Mouse (Mus musculus) intestine, postnatal 0 days (tissue): ENCODE results near the gene Htra3. TPM values are rescaled to one million over a fixed set of nuclear protein-coding genes. Genes with fewer than 3 reads are reported as not detected.

ENCODE experiments used
- ATAC-seq: fragments of 200-750 bp; cut with Nextera tagmentation; 2 replicates; pipeline ENCODE4 v1.8.0; 2017; ENCODE audit warnings: mild to moderate bottlenecking, moderate TSS enrichment, moderate library complexity
- H3K27ac ChIP-seq: fragments of 300-500 bp; sonication (generic); 2 replicates; pipeline ENCODE4 v1.5.1; 2014; ENCODE audit warnings: mild to moderate bottlenecking, low read depth, low read length, moderate library complexity
- H3K27me3 ChIP-seq: fragments of 300-500 bp; sonication (generic); replicated peaks from 2 replicates; pipeline ENCODE4 v1.6.1; 2014; ENCODE audit warnings: low read length, mixed read lengths; ENCODE audit not compliant: control insufficient read depth, insufficient read depth
- H3K36me3 ChIP-seq: fragments of 300-500 bp; sonication (generic); 2 replicates; pipeline ENCODE4 v1.6.1; 2014; ENCODE audit warnings: mild to moderate bottlenecking, moderate library complexity; ENCODE audit not compliant: control insufficient read depth, insufficient read depth
- H3K4me1 ChIP-seq: fragments of 300-500 bp; sonication (generic); replicated peaks from 2 replicates; pipeline ENCODE4 v1.6.1; 2014; ENCODE audit warnings: antibody characterized with exemption, low read length, mixed read lengths; ENCODE audit not compliant: control insufficient read depth, insufficient read depth
- H3K4me2 ChIP-seq: fragments of 300-500 bp; sonication (generic); replicated peaks from 2 replicates; pipeline ENCODE4 v1.6.1; 2014; ENCODE audit warnings: low read depth, mild to moderate bottlenecking, moderate library complexity
- H3K4me3 ChIP-seq: fragments of 300-500 bp; sonication (generic); 2 replicates; pipeline ENCODE4 v1.5.1; 2014; ENCODE audit warnings: low read depth, low read length
- H3K9ac ChIP-seq: fragments of 300-500 bp; sonication (generic); 2 replicates; pipeline ENCODE4 v1.6.1; 2014; ENCODE audit warnings: mild to moderate bottlenecking, low read depth, low read length
- H3K9me3 ChIP-seq: fragments of 300-500 bp; sonication (generic); 2 replicates; pipeline ENCODE4 v1.6.1; 2016; ENCODE audit warnings: mixed run types; ENCODE audit not compliant: control insufficient read depth
- CTCF ChIP-seq: sonication (generic); IDR thresholded peaks from 2 replicates; pipeline ENCODE4 v1.5.1; 2016; ENCODE audit warnings: low read depth, mild to moderate bottlenecking, control low read depth, antibody characterized with exemption, moderate library complexity
- WGBS: fragments of 180-500 bp; shearing (Covaris S2); extraction: QIAGEN DNeasy Blood & Tissue Kit; methylation state at CpG from one replicate; pipeline ENCODE4 v1.1.7; 2014; 5-methylcytosine and 5-hydroxymethylcytosine counted together
- polyA plus RNA-seq: library from polyadenylated mRNA; unstranded; fragments of >200 nt; fragmentation: Nextera tagmentation; extraction: Ambion mirVana; gene quantifications from 2 replicates; pipeline ENCODE4 v1.2.1, GENCODE M21; 2015

Gene Htra3
- polyA plus RNA-seq, 1 experiment from 2014 or later: 25.5 TPM

GRCm38 (mm10) chr5:35666152-35666551 lies 13.4 kb downstream of the Htra3 start:
- H3K27me3 ChIP-seq: no peaks in the 10 kb centered on the region
- 89% methylated on average over 7 of the region's 7 CpGs for WGBS
- no peak for TF ChIP-seq CTCF
- no peak overlapping the region for H3K9ac ChIP-seq
- H3K4me1 ChIP-seq: no peaks in the 10 kb centered on the region
- H3K27ac ChIP-seq: no peak overlapping the region
- no peaks in the 10 kb centered on the region for H3K9me3 ChIP-seq
- H3K4me2 ChIP-seq: no peak overlapping the region
- ATAC-seq: no peak
- H3K4me3 ChIP-seq: no peak overlapping the region
- H3K36me3 ChIP-seq: peaks cover 3% of the 10 kb centered on the region; the same call in 1 of the 2 replicates

GRCm38 (mm10) chr5:35662021-35662545 lies 17.5 kb downstream of the Htra3 start:
- no peak overlapping the region for H3K9ac ChIP-seq
- H3K36me3 ChIP-seq: peaks cover 3% of the 10 kb centered on the region; the same call in 1 of the 2 replicates
- H3K27me3 ChIP-seq: no peaks in the 10 kb centered on the region
- no peak for TF ChIP-seq CTCF
- H3K9me3 ChIP-seq: no peaks in the 10 kb centered on the region
- no peak overlapping the region for H3K4me3 ChIP-seq
- H3K4me1 ChIP-seq: no peaks in the 10 kb centered on the region
- no peak overlapping the region for H3K27ac ChIP-seq
- no peak overlapping the region for H3K4me2 ChIP-seq
- 75% methylated on average over 9 of the region's 9 CpGs for WGBS
- no peak for ATAC-seq

- no peaks in the 10 kb centered on the region for H3K4me1 ChIP-seq
- no peak overlapping the region for H3K27ac ChIP-seq
- ATAC-seq: no peak
- H3K4me3 ChIP-seq: no peak overlapping the region
- no peaks in the 10 kb centered on the region for H3K27me3 ChIP-seq
- no peak overlapping the region for H3K4me2 ChIP-seq
- H3K9ac ChIP-seq: no peak overlapping the region
- no peaks in the 10 kb centered on the region for H3K9me3 ChIP-seq
- peaks cover 3% of the 10 kb centered on the region; the same call in 1 of the 2 replicates for H3K36me3 ChIP-seq
- no peak for TF ChIP-seq CTCF
- WGBS: 70% methylated on average over 6 of the region's 6 CpGs
Observed at GRCm38 (mm10) chr5:35661210-35661609, 18.4 kb downstream of the Htra3 start.

- Histone ChIP-seq H3K27ac (no peak overlapping the region), H3K27me3 (no peaks in the 10 kb centered on the region), H3K9me3 (no peaks in the 10 kb centered on the region), H3K4me3 (no peak overlapping the region), H3K4me2 (no peak overlapping the region), H3K9ac (no peak overlapping the region), H3K4me1 (no peaks in the 10 kb centered on the region), H3K36me3 (no peaks in the 10 kb centered on the region)
- no peak for ATAC-seq
- 57% methylated on average over 3 of the region's 3 CpGs for WGBS
- TF ChIP-seq CTCF: no peak
Observed at GRCm38 (mm10) chr5:35659503-35659902, 20.1 kb downstream of the Htra3 start.

DNA sequence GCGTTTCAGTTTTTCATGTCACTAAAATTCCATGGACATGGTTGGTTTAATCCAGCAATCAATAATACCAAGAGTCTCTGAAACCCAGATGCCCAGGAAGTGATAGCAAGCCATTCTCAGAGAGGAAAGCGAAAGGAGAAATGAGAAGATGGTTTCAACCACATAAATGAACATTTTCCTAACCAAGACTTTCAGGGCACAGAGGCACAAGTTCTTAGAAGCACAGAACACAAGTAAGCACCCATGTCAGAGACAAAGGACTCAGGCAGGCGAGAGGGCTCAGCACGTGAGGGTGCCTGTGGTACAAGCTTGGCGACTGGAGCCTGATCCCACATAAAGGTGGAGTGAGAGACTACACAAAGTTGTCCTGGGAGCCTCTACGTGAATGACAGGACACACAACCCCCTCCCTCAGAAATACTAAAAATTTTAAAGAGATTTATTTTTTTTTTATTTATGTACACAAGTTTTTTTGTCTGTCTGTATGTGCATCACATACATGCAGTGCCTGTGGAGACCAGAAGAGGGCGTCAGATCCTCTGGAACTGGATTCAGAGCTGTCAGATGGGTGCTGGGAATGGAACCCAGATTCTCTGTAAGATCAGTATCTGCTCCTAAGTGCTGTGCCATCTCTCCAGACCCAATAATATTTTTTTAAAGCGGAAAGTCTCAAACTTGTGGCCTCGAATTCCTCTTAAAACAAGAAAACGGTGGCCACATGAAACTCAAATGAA lies 23.7 kb downstream of the Htra3 start:
- ATAC-seq: no peak
- WGBS: 85% methylated on average over 10 of the region's 10 CpGs
- Histone ChIP-seq H3K36me3 (no peaks in the 10 kb centered on the region), H3K4me3 (no peak overlapping the region), H3K9ac (no peak overlapping the region), H3K4me1 (no peaks in the 10 kb centered on the region), H3K27ac (no peak overlapping the region), H3K9me3 (no peaks in the 10 kb centered on the region), H3K27me3 (no peaks in the 10 kb centered on the region), H3K4me2 (no peak overlapping the region)
- no peak for TF ChIP-seq CTCF

DNA sequence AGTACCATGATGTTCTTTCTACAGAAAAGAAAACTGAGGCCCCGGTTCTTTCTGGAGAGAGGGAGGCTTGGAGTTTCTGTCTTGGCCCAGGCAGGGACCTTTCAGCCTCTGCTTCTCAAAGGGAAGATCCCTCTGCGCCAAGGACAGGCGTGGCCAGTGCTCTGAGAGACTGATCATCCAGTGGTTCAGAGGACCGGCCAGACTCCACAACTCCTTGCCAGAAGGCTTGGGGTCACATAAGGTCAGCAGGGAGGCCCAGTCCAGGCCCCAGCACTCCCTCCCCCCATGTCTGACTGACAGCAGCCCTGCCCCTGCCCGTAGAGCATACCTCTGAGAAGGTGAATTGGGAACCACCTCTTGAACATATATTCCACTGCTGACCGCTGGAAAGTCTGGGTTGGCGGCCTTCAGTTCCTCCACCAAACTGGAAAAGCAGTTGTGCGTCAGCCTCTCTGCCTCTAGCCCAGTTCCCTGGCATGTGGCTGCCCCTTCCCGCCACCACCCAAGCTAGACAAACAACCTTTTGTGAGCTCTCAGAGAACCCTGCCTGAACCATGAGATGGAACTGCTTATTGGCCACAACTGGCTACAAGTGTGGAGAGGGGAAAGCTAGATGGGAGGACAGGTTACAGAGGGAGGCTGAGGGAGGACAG lies 25.7 kb downstream of the Htra3 start:
- ATAC-seq: no peak
- Histone ChIP-seq H3K27me3 (no peaks in the 10 kb centered on the region), H3K9me3 (no peaks in the 10 kb centered on the region), H3K4me2 (no peak overlapping the region), H3K36me3 (no peaks in the 10 kb centered on the region), H3K9ac (no peak overlapping the region), H3K4me1 (no peaks in the 10 kb centered on the region), H3K4me3 (no peak overlapping the region), H3K27ac (no peak overlapping the region)
- 67% methylated on average over 9 of the region's 9 CpGs for WGBS
- no peak for TF ChIP-seq CTCF
